Mouse (Mus musculus) left cerebral cortex, adult 8-10 months (tissue): ENCODE measurements around the gene Hoxa5. TPM values are rescaled to one million over a fixed set of nuclear protein-coding genes. Genes with fewer than 3 reads are reported as not detected.

ENCODE experiments used
- microRNA-seq, 2 experiments: library from miRNA; unstranded; fragments of <30 nt; microRNA quantifications; one replicate each; pipeline ENCODE4 v1.2.0; 2022
- total RNA-seq, 4 experiments: library from RNA; stranded (reverse); gene quantifications; 2 replicates each; pipeline ENCODE4 v1.2.4; 2022

The Hoxa5 gene
- total RNA-seq, 4 experiments from 2014 or later, result not detected

Small RNA genes lying within 50 kb of the gene (microRNA-seq; reads per million reads assigned to microRNA genes)
- 1.8 to 4.6 reads per million in 2 experiments for gene Mir196b

Other genes with a start within 250 kb of the Hoxa5 start
- 10 to 100 TPM; 14.0 to 20.9 (median 18.5) TPM for gene Skap2, start 192.0 kb downstream of the Hoxa5 start, total RNA-seq
- not detected for gene Hoxa1, start 46.3 kb downstream of the Hoxa5 start, total RNA-seq
- not detected for gene Hoxa2, start 39.8 kb downstream of the Hoxa5 start, total RNA-seq
- not detected for gene 5730596B20Rik, start 27.1 kb downstream of the Hoxa5 start, total RNA-seq
- not detected for gene Hoxa4, start 12.8 kb downstream of the Hoxa5 start, total RNA-seq
- gene Hoxa6, start 4.1 kb upstream of the Hoxa5 start, total RNA-seq, result not detected
- gene Hoxa3, start 8.7 kb upstream of the Hoxa5 start, total RNA-seq, result not detected
- gene Gm28308, start 8.8 kb upstream of the Hoxa5 start, total RNA-seq, result not detected
- not detected for gene Hoxa7, start 17.3 kb upstream of the Hoxa5 start, total RNA-seq
- not detected for gene Hoxa9, start 26.5 kb upstream of the Hoxa5 start, total RNA-seq
- not detected for gene Hoxa10, start 36.3 kb upstream of the Hoxa5 start, total RNA-seq
- gene Hoxa11, start 41.2 kb upstream of the Hoxa5 start, total RNA-seq, result not detected
- gene Hoxa13, start 56.3 kb upstream of the Hoxa5 start, total RNA-seq, result not detected
- not detected for gene Evx1, start 108.9 kb upstream of the Hoxa5 start, total RNA-seq